ENCODE assay signal across 8 mouse cellular contexts in the genomic region with DNA sequence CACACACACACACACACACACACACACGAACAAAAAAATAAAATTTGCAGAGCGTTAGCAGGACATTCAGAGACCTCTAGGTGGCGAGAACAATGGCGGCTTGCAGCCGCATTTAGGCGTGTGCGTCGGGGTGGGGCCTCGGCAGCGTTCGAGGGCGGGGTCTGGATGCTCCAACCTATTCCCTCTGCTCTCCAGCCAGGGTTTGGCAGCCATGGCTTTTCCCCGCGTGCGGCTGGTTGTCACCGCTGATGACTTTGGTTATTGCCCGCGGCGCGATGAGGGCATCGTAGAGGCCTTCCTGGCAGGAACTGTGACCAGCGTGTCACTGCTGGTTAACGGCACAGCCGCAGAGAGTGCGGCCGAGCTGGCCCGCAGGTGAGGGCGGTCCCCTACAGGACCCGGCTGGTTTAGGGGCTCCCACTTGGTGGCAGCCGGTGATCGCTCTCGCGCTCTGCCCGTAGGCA. TPM values are rescaled to one million over a fixed set of nuclear protein-coding genes. Genes with fewer than 3 reads are reported as not detected.
DNase-seq lines count a peak whose midpoint lies in the region; ATAC-seq and TF ChIP-seq lines count a peak whose summit lies in the region.

A gene (minus strand): TSS at position 458 of the 464 bp plus-strand sequence.

- H3K27ac ChIP-seq in heart, embryonic 14.5 days (replicated peaks in 1 of 2; ENCODE audit: control insufficient read depth in 1 of 2, insufficient read depth in 1 of 2, low read depth in 2 of 2, low read length in 2 of 2), result no peak within 1 kb of the TSS
- H3K27ac ChIP-seq in liver, embryonic 11.5 days (ENCODE audit: low read depth, low read length), result peak within 1 kb of the TSS; percentile 40; the same call in 1 of the 2 replicates

- H3K36me3 ChIP-seq in heart, embryonic 14.5 days (ENCODE audit: control insufficient read depth, insufficient read depth, low read length), result peaks cover 5% of the 10 kb centered on the region
- no peaks in the 10 kb centered on the region for H3K36me3 ChIP-seq in liver, embryonic 11.5 days (ENCODE audit: control insufficient read depth, insufficient read depth, low read length)
- peaks cover 4% of the 10 kb centered on the region for H3K36me3 ChIP-seq in myocyte (ENCODE audit: control insufficient read depth, insufficient read depth)

- H3K79me2 ChIP-seq in myocyte (ENCODE audit: control insufficient read depth, insufficient read depth), result no peaks in the 10 kb centered on the region

- peak within 1 kb of the TSS; percentile 61 to 84 for H3K4me3 ChIP-seq in heart, embryonic 14.5 days (ENCODE audit: control insufficient read depth in 1 of 2, insufficient read depth in 1 of 2, low read depth in 1 of 2, low read length in 2 of 2)
- peak within 1 kb of the TSS; percentile 71 for H3K4me3 ChIP-seq in liver, embryonic 11.5 days (ENCODE audit: low read depth, low read length)
- H3K4me3 ChIP-seq in myocyte, result peak within 1 kb of the TSS; percentile 30

- H3K4me2 ChIP-seq in heart, embryonic 14.5 days (ENCODE audit: low read length), result peak within 1 kb of the TSS; percentile 99
- peak within 1 kb of the TSS; percentile 88 for H3K4me2 ChIP-seq in liver, embryonic 11.5 days
- peak within 1 kb of the TSS; percentile 92 for H3K4me2 ChIP-seq in myocyte (ENCODE audit: low read depth)

- 2% methylated on average over 34 of the region's 34 CpGs for WGBS in heart, embryonic 14.5 days
- under 1% methylated on average over 34 of the region's 34 CpGs for WGBS in liver, embryonic 11.5 days

- peak; percentile 53 for TF ChIP-seq POLR2A in myocyte (IDR thresholded peaks at IDR 0.05; ENCODE audit: insufficient read length, low read depth)

- DNase-seq in CD8-positive naive resting alpha-beta T cell, adult 2 months (ENCODE audit: low read depth in 2 of 2, low spot score in 2 of 2), result peak; percentile 70 to 77
- DNase-seq in c-Kit-negative CD71-positive TER-119-positive erythroid progenitor cells, embryonic 14.5 days (ENCODE audit: low read depth, low spot score), result peak; percentile 53
- peak; percentile 56 for DNase-seq in fibroblast of lung, adult 2 months (ENCODE audit: low read depth)
- peak; percentile 85 for DNase-seq in kidney, postnatal 10 days
- peak; percentile 87 for DNase-seq in liver, embryonic 11.5 days (ENCODE audit: low spot score)
- DNase-seq in spleen, postnatal 4 days (ENCODE audit: low spot score in 2 of 2), result peak; percentile 73 to 85

- peak; percentile 80 for ATAC-seq in heart, embryonic 14.5 days (ENCODE audit: insufficient number of reproducible peaks, insufficient read depth, low FRiP score, low read depth)
- ATAC-seq in liver, embryonic 11.5 days (replicated peaks; ENCODE audit: low FRiP score), result peak; percentile 82

- peaks cover 6 to 9% of the 10 kb centered on the region in 2 experiments; a peak in 3 of 4 replicates for H3K4me1 ChIP-seq in heart, embryonic 14.5 days (ENCODE audit: control insufficient read depth in 2 of 2, insufficient read depth in 2 of 2, low read length in 2 of 2)
- peaks cover 10% of the 10 kb centered on the region for H3K4me1 ChIP-seq in liver, embryonic 11.5 days (replicated peaks; ENCODE audit: control insufficient read depth, insufficient read depth, low read length)

- peak within 1 kb of the TSS; percentile 5 for H3ac ChIP-seq in myocyte (ENCODE audit: control insufficient read depth, insufficient read length)

- H3K9me3 ChIP-seq in heart, embryonic 14.5 days (ENCODE audit: control insufficient read depth, low read length), result no peaks in the 10 kb centered on the region
- no peaks in the 10 kb centered on the region for H3K9me3 ChIP-seq in liver, embryonic 11.5 days (ENCODE audit: control insufficient read depth, low read length)

- peak within 1 kb of the TSS; percentile 69 for H3K9ac ChIP-seq in heart, embryonic 14.5 days (ENCODE audit: low read length)
- H3K9ac ChIP-seq in liver, embryonic 11.5 days (ENCODE audit: low read depth, low read length), result peak within 1 kb of the TSS; percentile 75

- H3K27me3 ChIP-seq in heart, embryonic 14.5 days (ENCODE audit: control insufficient read depth, insufficient read depth, low read length), result no peaks in the 10 kb centered on the region
- H3K27me3 ChIP-seq in liver, embryonic 11.5 days (replicated peaks; ENCODE audit: control insufficient read depth, insufficient read depth, low read length), result no peaks in the 10 kb centered on the region
- no peaks in the 10 kb centered on the region for H3K27me3 ChIP-seq in myocyte (ENCODE audit: control insufficient read depth, insufficient read depth, insufficient read length)

TF ChIP-seq in myocyte, 11 proteins besides CTCF, POLR2A, EP300 and RAD21:
- TF ChIP-seq MYOG (IDR thresholded peaks at IDR 0.05; ENCODE audit: control insufficient read depth in 1 of 3, insufficient read depth in 1 of 3, insufficient read length in 2 of 3, low read depth in 2 of 3) (peak in 1 of 3 experiments; percentile 14), MYOD1 (IDR thresholded peaks at IDR 0.05; ENCODE audit: control insufficient read depth in 1 of 3, insufficient read length in 2 of 3, low read depth in 2 of 3) (no peak), TCF3 (IDR thresholded peaks at IDR 0.05; ENCODE audit: insufficient read length, low read depth) (no peak), POLR2AphosphoS2 (IDR thresholded peaks at IDR 0.05; ENCODE audit: insufficient read length, low read depth) (peak; percentile 60)
TF ChIP-seq in myocyte: peak in this region for 2.

RNA-seq across cellular contexts. Expression of the gene that starts here (rescaled TPM):
- 0.11 and 0.23 TPM in 2 replicates for polyA plus RNA-seq in heart, embryonic 14.5 days (2014; fragmentation: Nextera tagmentation; extraction: Ambion mirVana)
- polyA plus RNA-seq in liver, embryonic 11.5 days (2014; fragmentation: Nextera tagmentation; extraction: Ambion mirVana), result 1.7 and 2.4 TPM in 2 replicates
- 0.17 TPM for polyA plus RNA-seq in myocyte (2012; fragmentation: generic; extraction: Trizol)

Comparison
In these comparisons a context has a peak if more than half of its experiments do, and no peak if none do; other contexts are left out.
1. Peak in ATAC-seq, H3K4me3 ChIP-seq, H3K9ac ChIP-seq and H3K4me2 ChIP-seq in heart, embryonic 14.5 days; RNA of the gene not detected or under 1 TPM.